Mouse (Mus musculus): ENCODE measurements around the gene Klf12. TPM values are rescaled to one million over a fixed set of nuclear protein-coding genes. Genes with fewer than 3 reads are reported as not detected.

Gene Klf12
- polyA plus RNA-seq, 2 experiments = 2.8 to 3.2 TPM

GRCm38 (mm10) chr14:100198636-100199035 is 85.8 kb downstream of the Klf12 start:
- Histone ChIP-seq H3K9me3 (ENCODE audit: control insufficient read depth, low read length) (no peaks in the 10 kb centered on the region), H3K27ac (no peak overlapping the region), H3K4me3 (ENCODE audit: insufficient read depth in 1 of 2, low read depth in 2 of 2, low read length in 2 of 2) (no peak overlapping the region), H3K4me2 (ENCODE audit: low read depth) (no peak overlapping the region), H3K27me3 (ENCODE audit: control insufficient read depth, insufficient read depth, low read length) (no peaks in the 10 kb centered on the region), H3K9ac (replicated peaks) (no peak overlapping the region), H3K4me1 (replicated peaks; ENCODE audit: control insufficient read depth in 2 of 2, insufficient read depth in 2 of 2, low read length in 1 of 2) (0 out of 4 replicates have a peak, but pooled peaks cover 0 to 5% of the 10 kb centered on the region in 2 experiments), H3K36me3 (replicated peaks; ENCODE audit: control insufficient read depth, insufficient read depth, low read depth) (no peaks in the 10 kb centered on the region)
- ATAC-seq (ENCODE audit: insufficient read depth) = no peak
- DNase-seq (ENCODE audit: low read depth in 3 of 3, low spot score in 3 of 3) = no peak
- TF ChIP-seq EP300 (IDR thresholded peaks at IDR 0.05; ENCODE audit: low read depth) = no peak
- TF ChIP-seq CTCF (IDR thresholded peaks at IDR 0.05; ENCODE audit: low read depth) = no peak
- WGBS (ENCODE audit: insufficient replicate concordance) = 77% methylated on average over 4 of the region's 4 CpGs

GRCm38 (mm10) chr14:100197199-100197598 is 87.3 kb downstream of the Klf12 start:
- Histone ChIP-seq H3K4me1 (replicated peaks; ENCODE audit: control insufficient read depth in 2 of 2, insufficient read depth in 2 of 2, low read length in 1 of 2) (0 out of 4 replicates have a peak, but pooled peaks cover 0 to 5% of the 10 kb centered on the region in 2 experiments), H3K9ac (replicated peaks) (no peak overlapping the region), H3K9me3 (ENCODE audit: control insufficient read depth, low read length) (no peaks in the 10 kb centered on the region), H3K27ac (no peak overlapping the region), H3K4me3 (ENCODE audit: insufficient read depth in 1 of 2, low read depth in 2 of 2, low read length in 2 of 2) (no peak overlapping the region), H3K36me3 (replicated peaks; ENCODE audit: control insufficient read depth, insufficient read depth, low read depth) (no peaks in the 10 kb centered on the region), H3K27me3 (ENCODE audit: control insufficient read depth, insufficient read depth, low read length) (no peaks in the 10 kb centered on the region), H3K4me2 (ENCODE audit: low read depth) (no peak overlapping the region)
- DNase-seq (ENCODE audit: low read depth in 3 of 3, low spot score in 3 of 3) = no peak
- ATAC-seq (ENCODE audit: insufficient read depth) = no peak
- no peak for TF ChIP-seq CTCF (IDR thresholded peaks at IDR 0.05; ENCODE audit: low read depth)
- 66% methylated on average over 8 of the region's 8 CpGs for WGBS (ENCODE audit: insufficient replicate concordance)

- Histone ChIP-seq H3K9ac (replicated peaks) (no peak overlapping the region), H3K36me3 (replicated peaks; ENCODE audit: control insufficient read depth, insufficient read depth, low read depth) (no peaks in the 10 kb centered on the region), H3K4me3 (ENCODE audit: insufficient read depth in 1 of 2, low read depth in 2 of 2, low read length in 2 of 2) (no peak overlapping the region), H3K27ac (no peak overlapping the region), H3K4me2 (ENCODE audit: low read depth) (no peak overlapping the region), H3K27me3 (ENCODE audit: control insufficient read depth, insufficient read depth, low read length) (no peaks in the 10 kb centered on the region), H3K9me3 (ENCODE audit: control insufficient read depth, low read length) (no peaks in the 10 kb centered on the region), H3K4me1 (replicated peaks; ENCODE audit: control insufficient read depth in 2 of 2, insufficient read depth in 2 of 2, low read length in 1 of 2) (no peaks in the 10 kb centered on the region)
- TF ChIP-seq EP300 (IDR thresholded peaks at IDR 0.05; ENCODE audit: low read depth) = no peak
- TF ChIP-seq CTCF (IDR thresholded peaks at IDR 0.05; ENCODE audit: low read depth) = no peak
- no peak for DNase-seq (ENCODE audit: low read depth in 3 of 3, low spot score in 3 of 3)
- WGBS (ENCODE audit: insufficient replicate concordance) = 59% methylated on average over 11 of the region's 11 CpGs
- ATAC-seq (ENCODE audit: insufficient read depth) = no peak
Observed at GRCm38 (mm10) chr14:100189490-100190197, 94.8 kb downstream of the Klf12 start.

GRCm38 (mm10) chr14:100187372-100187771 is 97.1 kb downstream of the Klf12 start:
- no peak overlapping the region for H3K9ac ChIP-seq (replicated peaks)
- TF ChIP-seq CTCF (IDR thresholded peaks at IDR 0.05; ENCODE audit: low read depth) = no peak
- TF ChIP-seq EP300 (IDR thresholded peaks at IDR 0.05; ENCODE audit: low read depth) = no peak
- no peaks in the 10 kb centered on the region for H3K27me3 ChIP-seq (ENCODE audit: control insufficient read depth, insufficient read depth, low read length)
- no peak overlapping the region for H3K27ac ChIP-seq
- H3K4me2 ChIP-seq (ENCODE audit: low read depth) = no peak overlapping the region
- H3K4me3 ChIP-seq (ENCODE audit: insufficient read depth in 1 of 2, low read depth in 2 of 2, low read length in 2 of 2) = no peak overlapping the region
- no peaks in the 10 kb centered on the region for H3K4me1 ChIP-seq (replicated peaks; ENCODE audit: control insufficient read depth in 2 of 2, insufficient read depth in 2 of 2, low read length in 1 of 2)
- no peaks in the 10 kb centered on the region for H3K36me3 ChIP-seq (replicated peaks; ENCODE audit: control insufficient read depth, insufficient read depth, low read depth)
- 66% methylated on average over 3 of the region's 3 CpGs for WGBS (ENCODE audit: insufficient replicate concordance)
- DNase-seq (ENCODE audit: low read depth in 3 of 3, low spot score in 3 of 3) (no peak), ATAC-seq (ENCODE audit: insufficient read depth) (no peak)
- H3K9me3 ChIP-seq (ENCODE audit: control insufficient read depth, low read length) = no peaks in the 10 kb centered on the region

- H3K4me2 ChIP-seq (ENCODE audit: low read depth) = no peak overlapping the region
- WGBS (ENCODE audit: insufficient replicate concordance) = 70% methylated on average over 3 of the region's 3 CpGs
Observed at GRCm38 (mm10) chr14:100177796-100178195, 106.7 kb downstream of the Klf12 start.

More at GRCm38 (mm10) chr14:100177796-100178195, 106.7 kb downstream of the Klf12 start:
- Histone ChIP-seq H3K27ac (no peak overlapping the region), H3K27me3 (ENCODE audit: control insufficient read depth, insufficient read depth, low read length) (no peaks in the 10 kb centered on the region), H3K9ac (replicated peaks) (no peak overlapping the region), H3K36me3 (replicated peaks; ENCODE audit: control insufficient read depth, insufficient read depth, low read depth) (no peaks in the 10 kb centered on the region), H3K4me3 (ENCODE audit: insufficient read depth in 1 of 2, low read depth in 2 of 2, low read length in 2 of 2) (no peak overlapping the region), H3K4me1 (replicated peaks; ENCODE audit: control insufficient read depth in 2 of 2, insufficient read depth in 2 of 2, low read length in 1 of 2) (no peaks in the 10 kb centered on the region), H3K9me3 (ENCODE audit: control insufficient read depth, low read length) (no peaks in the 10 kb centered on the region)
- ATAC-seq (ENCODE audit: insufficient read depth) (no peak), DNase-seq (ENCODE audit: low read depth in 3 of 3, low spot score in 3 of 3) (no peak)
- TF ChIP-seq CTCF (IDR thresholded peaks at IDR 0.05; ENCODE audit: low read depth) (no peak; the same call in 1 of the 2 replicates), EP300 (IDR thresholded peaks at IDR 0.05; ENCODE audit: low read depth) (no peak)
